Mouse (Mus musculus): ENCODE results near the gene Bub1b. TPM values are rescaled to one million over a fixed set of nuclear protein-coding genes. Genes with fewer than 3 reads are reported as not detected.
"Not testable (repeated sequence)": the region's sequence is repeated elsewhere in the genome, so short reads cannot be mapped to it uniquely, and the experiment has no call there.

Gene Bub1b
- 1.3 and 2.7 TPM in 2 replicates for polyA plus RNA-seq (2012; rRNA removed)

- peak; percentile 59 for DNase-seq (ENCODE audit: low read depth)
Observed at GRCm38 (mm10) chr2:118597673-118598568, at the start of gene Bub1b. Bub1b (plus strand) TSS chr2:118598211.

- DNase-seq (ENCODE audit: low read depth), result no peak
Observed at GRCm38 (mm10) chr2:118548421-118549221, 49.4 kb upstream of the Bub1b start.

GRCm38 (mm10) chr2:118549507-118550473, 48.2 kb upstream of the Bub1b start, which contains the start of gene Bmf:
Bmf (minus strand) TSS chr2:118549687.
- no peak for DNase-seq (ENCODE audit: low read depth)

GRCm38 (mm10) chr2:118551606-118552005, 46.4 kb upstream of the Bub1b start:
- no peak for DNase-seq (ENCODE audit: low read depth)

GRCm38 (mm10) chr2:118554356-118554990, 43.5 kb upstream of the Bub1b start:
- DNase-seq (ENCODE audit: low read depth), result not testable (repeated sequence)

- DNase-seq (ENCODE audit: low read depth), result no peak
Observed at GRCm38 (mm10) chr2:118558426-118558825, 39.6 kb upstream of the Bub1b start.

GRCm38 (mm10) chr2:118562015-118562414, 36.0 kb upstream of the Bub1b start:
- no peak for DNase-seq (ENCODE audit: low read depth)

GRCm38 (mm10) chr2:118562431-118562830, 35.6 kb upstream of the Bub1b start:
- DNase-seq (ENCODE audit: low read depth), result no peak

- DNase-seq (ENCODE audit: low read depth), result no peak
Observed at GRCm38 (mm10) chr2:118567179-118567578, 30.8 kb upstream of the Bub1b start.

- DNase-seq (ENCODE audit: low read depth), result no peak
Observed at GRCm38 (mm10) chr2:118570939-118571338, 27.1 kb upstream of the Bub1b start.

GRCm38 (mm10) chr2:118572183-118572836, 25.7 kb upstream of the Bub1b start:
- no peak for DNase-seq (ENCODE audit: low read depth)

GRCm38 (mm10) chr2:118573135-118573534, 24.9 kb upstream of the Bub1b start:
- DNase-seq (ENCODE audit: low read depth), result no peak

- no peak for DNase-seq (ENCODE audit: low read depth)
Observed at GRCm38 (mm10) chr2:118586013-118586412, 12.0 kb upstream of the Bub1b start.

- no peak for DNase-seq (ENCODE audit: low read depth)
Observed at GRCm38 (mm10) chr2:118587686-118588085, 10.3 kb upstream of the Bub1b start.

GRCm38 (mm10) chr2:118591083-118591482, 6.9 kb upstream of the Bub1b start:
- DNase-seq (ENCODE audit: low read depth), result no peak

- DNase-seq (ENCODE audit: low read depth), result no peak
Observed at GRCm38 (mm10) chr2:118599087-118599486, 1.1 kb downstream of the Bub1b start.

- no peak for DNase-seq (ENCODE audit: low read depth)
Observed at GRCm38 (mm10) chr2:118601599-118602263, 3.7 kb downstream of the Bub1b start.

GRCm38 (mm10) chr2:118604091-118604490, 6.1 kb downstream of the Bub1b start:
- no peak for DNase-seq (ENCODE audit: low read depth)

GRCm38 (mm10) chr2:118606032-118606431, 8.0 kb downstream of the Bub1b start:
- DNase-seq (ENCODE audit: low read depth), result no peak

- DNase-seq (ENCODE audit: low read depth), result no peak
Observed at GRCm38 (mm10) chr2:118606976-118607375, 9.0 kb downstream of the Bub1b start.
